Mouse (Mus musculus): ENCODE results near the gene Rps21.

- TF ChIP-seq POLR2A (IDR thresholded peaks at IDR 0.05; ENCODE audit: extremely low read depth, insufficient read depth, low read length) (no peak), CTCF (IDR thresholded peaks at IDR 0.05; ENCODE audit: extremely low read depth, insufficient read depth, low read length) (peak; percentile 59)
Observed at GRCm38 (mm10) chr2:180227262-180228059, 29.7 kb upstream of the Rps21 start.
